Mouse (Mus musculus) cerebellum, postnatal 14 days (tissue): Measurements from ENCODE around the gene Cntd1.

Source experiments
- DNase-seq, 2 experiments: peaks; one replicate each; pipeline ENCODE4 v3.0.0; 2021; ENCODE audit warnings: mixed read lengths in 2 of 2

Gene Cntd1

GRCm38 (mm10) chr11:101278223-101279192 is at the start of gene Cntd1, which contains the start of gene Coa3:
Gene Cntd1, plus strand, starts transcription at chr11:101279012.
Gene Coa3, minus strand, starts transcription at chr11:101279114.
- peak; percentile 87 to 89 for DNase-seq

GRCm38 (mm10) chr11:101229361-101229900 is 49.4 kb upstream of the Cntd1 start:
- DNase-seq = peak; percentile 58 to 68

- DNase-seq = peak in 1 of 2 experiments; percentile 15
These were observed 48.7 kb upstream of the Cntd1 start for GRCm38 (mm10) chr11:101230061-101230511.

GRCm38 (mm10) chr11:101230526-101230925 is 48.3 kb upstream of the Cntd1 start:
- no peak for DNase-seq

GRCm38 (mm10) chr11:101230991-101231871 is 47.6 kb upstream of the Cntd1 start:
- peak; percentile 16 to 18 for DNase-seq

- DNase-seq = no peak
These were observed 46.6 kb upstream of the Cntd1 start for GRCm38 (mm10) chr11:101232010-101232839.

GRCm38 (mm10) chr11:101233240-101233639 is 45.6 kb upstream of the Cntd1 start:
- no peak for DNase-seq

GRCm38 (mm10) chr11:101234124-101234523 is 44.7 kb upstream of the Cntd1 start:
- no peak for DNase-seq

GRCm38 (mm10) chr11:101235429-101235828 is 43.4 kb upstream of the Cntd1 start:
- DNase-seq = no peak

- DNase-seq = no peak
These were observed 42.0 kb upstream of the Cntd1 start for GRCm38 (mm10) chr11:101236782-101237181.

GRCm38 (mm10) chr11:101238071-101238647 is 40.7 kb upstream of the Cntd1 start:
- peak; percentile 27 to 44 for DNase-seq

- DNase-seq = no peak
These were observed 33.7 kb upstream of the Cntd1 start for GRCm38 (mm10) chr11:101245071-101245470.

- DNase-seq = peak; percentile 24
These were observed 32.7 kb upstream of the Cntd1 start, which contains the start of gene Ramp2 for GRCm38 (mm10) chr11:101245855-101246701. Gene Ramp2, plus strand, starts transcription at chr11:101246028.

GRCm38 (mm10) chr11:101246702-101247012 is 32.2 kb upstream of the Cntd1 start:
- no peak for DNase-seq

GRCm38 (mm10) chr11:101247521-101248030 is 31.2 kb upstream of the Cntd1 start:
- DNase-seq = no peak

GRCm38 (mm10) chr11:101248258-101248994 is 30.4 kb upstream of the Cntd1 start:
- DNase-seq = peak; percentile 68 to 74

- no peak for DNase-seq
These were observed 27.8 kb upstream of the Cntd1 start for GRCm38 (mm10) chr11:101251031-101251430.

- DNase-seq = peak in 1 of 2 experiments; percentile 17
These were observed 25.9 kb upstream of the Cntd1 start for GRCm38 (mm10) chr11:101252941-101253340.

- DNase-seq = peak; percentile 88
These were observed 25.0 kb upstream of the Cntd1 start, which contains the start of gene Vps25 for GRCm38 (mm10) chr11:101253613-101254389. Gene Vps25, plus strand, starts transcription at chr11:101253707.
